Mouse (Mus musculus) stomach, embryonic 16.5 days (tissue): Measurements from ENCODE around the gene Gpd2. TPM values are rescaled to one million over a fixed set of nuclear protein-coding genes. Genes with fewer than 3 reads are reported as not detected.

Experiments used
- ATAC-seq: fragments of 200-750 bp; cut with Nextera tagmentation; 2 replicates; pipeline ENCODE4 v1.8.0; 2017; ENCODE audit warnings: moderate number of reproducible peaks, moderate TSS enrichment; ENCODE audit not compliant: insufficient read depth, low FRiP score
- H3K27ac ChIP-seq: fragments of 300-500 bp; sonication (generic); 2 replicates; pipeline ENCODE4 v1.5.1; 2014; ENCODE audit warnings: low read length
- H3K27me3 ChIP-seq: fragments of 300-500 bp; sonication (generic); 2 replicates; pipeline ENCODE4 v1.6.1; 2014; ENCODE audit warnings: low read length, control low read depth, mixed read lengths; ENCODE audit not compliant: control insufficient read depth, insufficient read depth
- H3K36me3 ChIP-seq: fragments of 300-500 bp; sonication (generic); 2 replicates; pipeline ENCODE4 v1.6.1; 2014; ENCODE audit warnings: low read length; ENCODE audit not compliant: control insufficient read depth, insufficient read depth
- H3K4me1 ChIP-seq: fragments of 300-500 bp; sonication (generic); 2 replicates; pipeline ENCODE4 v1.6.1; 2014; ENCODE audit warnings: low read length, control low read depth, mixed read lengths; ENCODE audit not compliant: control insufficient read depth, insufficient read depth
- H3K4me2 ChIP-seq: fragments of 300-500 bp; sonication (generic); 2 replicates; pipeline ENCODE4 v1.6.1; 2014; ENCODE audit warnings: low read depth, low read length, mixed read lengths
- H3K4me3 ChIP-seq: fragments of 300-500 bp; sonication (generic); replicated peaks from 2 replicates; pipeline ENCODE4 v1.5.1; 2014; ENCODE audit warnings: mild to moderate bottlenecking, low read length
- H3K9ac ChIP-seq: fragments of 300-500 bp; sonication (generic); 2 replicates; pipeline ENCODE4 v1.6.1; 2014; ENCODE audit warnings: low read length
- H3K9me3 ChIP-seq: fragments of 300-500 bp; sonication (generic); replicated peaks from 2 replicates; pipeline ENCODE4 v1.6.1; 2016; ENCODE audit warnings: low read length, control low read depth; ENCODE audit not compliant: control insufficient read depth
- WGBS: fragments of 180-500 bp; shearing (Covaris S2); extraction: QIAGEN DNeasy Blood & Tissue Kit; methylation state at CpG from one replicate; pipeline ENCODE4 v1.1.7; 2014; 5-methylcytosine and 5-hydroxymethylcytosine counted together
- polyA plus RNA-seq: library from polyadenylated mRNA; unstranded; fragments of >200 nt; fragmentation: Nextera tagmentation; extraction: Ambion mirVana; gene quantifications from 2 replicates; pipeline ENCODE4 v1.2.1, GENCODE M21; 2015

The Gpd2 gene
- polyA plus RNA-seq, 1 experiment from 2014 or later: 36.5 TPM

- WGBS: 76% methylated on average over 9 of the region's 9 CpGs
- no peak overlapping the region for H3K9ac ChIP-seq
- no peak for ATAC-seq
- no peaks in the 10 kb centered on the region for H3K4me1 ChIP-seq
- H3K9me3 ChIP-seq: no peaks in the 10 kb centered on the region
- no peak overlapping the region for H3K4me2 ChIP-seq
- no peaks in the 10 kb centered on the region for H3K27me3 ChIP-seq
- no peaks in the 10 kb centered on the region for H3K36me3 ChIP-seq
- H3K27ac ChIP-seq: no peak overlapping the region
- no peak overlapping the region for H3K4me3 ChIP-seq
These were observed 177.2 kb downstream of the Gpd2 start for GRCm38 (mm10) chr2:57414550-57415160.

- Histone ChIP-seq H3K9me3 (no peaks in the 10 kb centered on the region), H3K4me1 (no peaks in the 10 kb centered on the region), H3K36me3 (no peaks in the 10 kb centered on the region), H3K27me3 (no peaks in the 10 kb centered on the region), H3K27ac (no peak overlapping the region), H3K4me2 (no peak overlapping the region), H3K4me3 (no peak overlapping the region), H3K9ac (no peak overlapping the region)
- no peak for ATAC-seq
- 73% methylated on average over 1 of the region's 1 CpGs for WGBS
These were observed 179.3 kb downstream of the Gpd2 start for GRCm38 (mm10) chr2:57416711-57417110.

Other genes with a start within 250 kb of the Gpd2 start
- gene Nr4a2, start 113.6 kb upstream of the Gpd2 start, polyA plus RNA-seq: 6.5 and 7.0 TPM in 2 replicates